Mouse (Mus musculus) liver, adult 2 months (tissue): ENCODE measurements at regions not wholly inside any gene's neighbourhood (a gene's known extent, or its start where the extent isn't known, plus 50 kb on each side); places are given as distances from the start of the nearest gene placed in this dataset.

ENCODE experiments used
- CTCF ChIP-seq: fragments of 200-500 bp; IDR thresholded peaks from 2 replicates; pipeline ENCODE4 v1.5.1; 2011; ENCODE audit warnings: low read depth, low read length, control low read depth
- POLR2A ChIP-seq: fragments of 200-500 bp; IDR thresholded peaks from 2 replicates; pipeline ENCODE4 v1.6.1; 2011; ENCODE audit warnings: low read length, control low read depth; ENCODE audit not compliant: insufficient read depth; ENCODE audit errors: extremely low read depth

GRCm38 (mm10) chr14:58492118-58492517, 421.8 kb downstream of the Fgf9 start:
- TF ChIP-seq CTCF (no peak), POLR2A (no peak)
